Mouse (Mus musculus) layer of hippocampus, adult 9-11 months (tissue): ENCODE results near the gene Fbxl7.

Experiments
- DNase-seq: peaks from one replicate; pipeline ENCODE4 v3.0.0; 2022

The Fbxl7 gene

DNA sequence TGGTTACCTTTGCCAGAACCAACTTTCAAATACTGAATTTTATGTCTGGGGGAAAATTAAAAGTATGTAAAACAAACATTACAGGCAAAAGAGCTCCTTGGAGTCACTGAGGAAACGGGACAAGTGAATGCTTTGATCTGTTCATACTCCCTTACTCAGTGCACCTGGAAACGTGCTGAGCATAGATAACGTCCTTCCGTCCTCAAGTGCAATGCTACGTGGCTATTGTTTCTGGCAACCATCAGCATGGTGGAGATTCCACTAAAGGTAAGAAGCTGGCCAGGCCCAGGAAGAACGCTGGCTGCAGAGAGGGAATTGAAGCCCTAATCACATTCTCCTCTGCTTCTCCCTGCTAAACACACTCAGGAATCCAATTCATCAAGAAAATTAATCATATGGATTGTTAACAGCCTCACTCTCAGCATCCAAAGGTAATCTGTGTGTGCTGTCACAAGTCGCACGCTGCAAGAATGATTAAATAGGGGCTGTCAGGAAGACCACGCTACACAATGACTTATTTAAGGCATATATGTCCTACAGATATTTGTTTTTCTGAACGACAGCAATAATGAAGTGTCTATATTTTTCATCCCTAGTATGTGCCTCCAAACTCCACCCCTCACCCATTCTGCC lies 206.8 kb downstream of the Fbxl7 start:
- DNase-seq, result no peak

DNA sequence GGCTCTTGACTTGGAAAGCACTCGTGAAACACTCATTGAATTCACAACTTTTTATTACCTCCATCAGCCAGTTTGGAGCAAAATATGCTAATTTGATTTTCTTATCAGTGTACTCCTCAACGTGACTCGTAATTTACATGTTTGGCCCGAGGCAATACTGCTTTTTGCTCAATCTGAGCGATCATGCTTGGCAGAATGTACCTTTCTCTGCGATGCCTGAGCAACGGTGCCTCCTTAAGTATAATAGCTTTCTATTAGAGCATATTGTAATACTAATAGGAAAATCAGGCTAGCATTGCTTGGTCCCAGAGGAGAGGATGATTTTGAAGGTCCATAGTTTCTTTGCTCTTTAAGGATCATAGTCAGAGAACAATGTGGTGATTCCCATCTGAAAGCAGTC lies 207.7 kb downstream of the Fbxl7 start:
- no peak for DNase-seq

DNA sequence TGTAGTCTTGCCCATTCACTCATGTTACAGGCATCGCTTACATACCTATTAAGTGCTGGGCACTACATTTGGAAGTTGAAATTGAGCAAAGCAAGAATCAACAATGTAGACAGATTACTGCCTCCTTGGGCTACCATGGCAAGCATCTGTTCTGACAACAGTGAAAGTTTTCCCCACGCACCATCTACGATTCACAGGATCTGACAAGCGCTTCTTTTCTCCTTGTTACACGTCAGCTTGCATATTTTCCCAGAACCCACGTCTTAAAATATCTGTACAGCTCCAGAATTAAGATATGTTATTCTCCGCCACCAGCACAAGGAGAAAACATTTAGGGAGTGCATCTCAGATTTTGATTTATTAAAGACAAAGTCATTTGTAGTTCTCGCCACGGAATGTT lies 213.1 kb downstream of the Fbxl7 start:
- DNase-seq, result no peak

DNA sequence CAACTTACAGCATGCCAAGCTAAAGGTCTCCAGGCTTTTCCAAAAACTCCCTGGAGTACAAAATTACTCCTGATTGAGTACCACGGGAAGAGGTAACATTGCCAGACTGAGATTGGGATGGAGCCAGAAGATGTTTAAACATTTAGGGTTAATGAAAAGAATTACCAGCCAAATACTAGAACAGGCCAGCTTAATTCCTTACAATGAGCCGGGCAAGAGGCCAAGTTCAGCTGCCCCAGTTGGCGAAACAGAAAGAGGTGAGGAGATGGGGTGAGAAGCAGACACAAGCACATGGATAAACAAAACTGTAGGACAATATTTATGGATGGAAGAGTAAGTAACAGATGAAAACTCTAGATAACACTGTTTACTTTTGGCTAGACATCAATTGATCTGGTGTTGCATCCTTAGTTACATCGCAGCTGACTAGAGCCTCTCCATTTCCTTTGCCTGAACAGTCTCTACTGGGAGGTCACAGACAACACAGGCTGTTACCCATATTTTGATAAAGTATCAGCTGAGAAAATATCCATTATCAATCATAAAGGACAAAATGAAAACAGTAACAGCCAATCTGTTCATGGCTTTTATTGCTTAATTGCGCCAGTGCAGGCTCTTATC lies 222.0 kb downstream of the Fbxl7 start:
- DNase-seq, result peak; percentile 19

DNA sequence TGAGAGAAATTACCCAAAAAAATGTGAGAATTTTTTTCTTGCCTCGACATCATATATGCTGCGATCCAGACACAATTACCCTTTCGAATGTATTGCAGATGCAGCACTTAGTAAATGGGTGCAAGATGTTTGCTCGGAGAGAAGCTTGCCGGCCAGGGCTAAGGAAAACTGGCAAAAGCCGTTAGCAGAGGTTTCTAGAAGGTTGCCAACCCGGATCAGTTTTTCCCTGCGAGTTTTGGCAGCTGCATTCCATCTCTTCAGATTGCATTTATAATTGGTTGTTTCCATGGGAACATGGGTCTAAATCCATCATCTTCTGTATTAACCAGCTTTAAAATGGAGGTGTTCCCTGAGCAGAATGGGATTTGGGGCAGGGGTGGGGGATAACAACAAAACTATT lies 240.4 kb downstream of the Fbxl7 start:
- peak; percentile 6 for DNase-seq

DNA sequence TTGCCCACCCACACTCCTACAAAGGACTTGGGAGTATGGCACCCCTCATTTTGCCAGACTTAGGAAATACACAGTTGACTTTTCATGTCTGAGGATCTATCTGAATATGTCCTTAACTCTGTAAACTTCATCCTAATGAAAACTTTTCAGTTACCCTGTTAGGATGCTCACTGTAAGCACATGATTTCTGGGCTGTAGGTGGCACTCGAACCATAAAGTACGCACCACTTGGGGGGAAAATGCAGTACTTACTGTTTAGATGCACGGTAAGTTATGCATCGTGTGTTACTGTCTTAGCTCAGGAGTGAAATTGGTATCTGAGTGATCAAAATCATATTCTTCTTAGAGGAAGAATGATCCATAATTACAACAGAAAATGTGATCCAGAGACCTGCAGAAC lies 252.8 kb downstream of the Fbxl7 start:
- DNase-seq, result no peak

DNA sequence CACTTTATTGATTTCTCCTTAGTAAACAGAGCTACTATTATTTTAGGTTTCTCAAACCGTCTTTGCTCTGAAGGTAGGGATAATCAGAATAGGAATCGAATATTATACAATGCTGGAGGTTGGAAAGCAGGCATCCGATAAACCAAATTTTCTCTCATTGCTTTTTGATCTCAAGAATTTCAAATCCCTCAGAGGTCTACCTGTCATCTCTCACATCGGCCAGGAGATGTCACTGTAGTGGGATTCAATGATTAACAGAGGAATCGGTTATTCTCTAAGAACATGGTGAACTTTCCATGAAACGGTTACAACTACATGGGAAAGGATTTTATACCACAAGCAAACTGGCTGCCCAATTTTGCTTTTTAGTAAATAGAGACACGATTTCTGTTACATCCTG lies 255.7 kb downstream of the Fbxl7 start:
- DNase-seq, result no peak

DNA sequence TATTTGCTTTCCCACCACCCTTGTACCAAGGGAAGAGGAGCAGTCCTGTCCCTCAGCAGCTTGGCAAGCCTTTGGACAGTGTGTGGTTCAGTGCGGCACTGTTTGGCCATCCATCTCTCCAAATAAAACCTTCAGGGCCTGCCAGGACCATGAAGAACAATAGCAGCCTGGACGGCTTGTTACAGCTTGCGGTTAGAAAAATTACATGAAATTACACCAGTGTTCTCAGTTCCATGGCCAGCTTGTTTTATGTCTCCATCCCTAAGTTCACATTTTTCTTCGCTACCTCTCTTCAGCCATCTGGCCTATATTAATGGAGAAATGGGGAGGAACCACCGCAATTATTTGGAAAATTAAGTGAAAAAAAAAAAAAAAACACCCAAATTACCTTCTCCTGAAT lies 259.8 kb downstream of the Fbxl7 start:
- no peak for DNase-seq

DNA sequence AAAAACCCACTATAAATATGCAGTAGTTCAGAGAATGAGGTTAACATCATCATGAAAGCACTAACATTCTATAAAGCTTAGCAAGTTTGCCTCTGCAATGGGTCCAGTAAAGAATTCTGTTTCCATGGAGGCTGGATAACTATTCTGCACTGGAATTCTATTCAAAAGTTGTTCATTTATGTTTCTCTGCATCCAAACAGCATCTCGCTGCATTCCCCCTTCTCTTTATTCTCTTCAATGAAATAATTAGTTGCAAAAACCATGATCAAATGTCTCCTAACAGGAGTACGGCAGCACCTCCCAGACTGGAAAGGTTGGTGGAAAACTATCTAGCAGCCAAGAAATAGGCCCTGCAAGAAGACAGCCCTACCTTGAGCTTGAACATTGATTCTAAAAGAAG lies 267.2 kb downstream of the Fbxl7 start:
- no peak for DNase-seq

DNA sequence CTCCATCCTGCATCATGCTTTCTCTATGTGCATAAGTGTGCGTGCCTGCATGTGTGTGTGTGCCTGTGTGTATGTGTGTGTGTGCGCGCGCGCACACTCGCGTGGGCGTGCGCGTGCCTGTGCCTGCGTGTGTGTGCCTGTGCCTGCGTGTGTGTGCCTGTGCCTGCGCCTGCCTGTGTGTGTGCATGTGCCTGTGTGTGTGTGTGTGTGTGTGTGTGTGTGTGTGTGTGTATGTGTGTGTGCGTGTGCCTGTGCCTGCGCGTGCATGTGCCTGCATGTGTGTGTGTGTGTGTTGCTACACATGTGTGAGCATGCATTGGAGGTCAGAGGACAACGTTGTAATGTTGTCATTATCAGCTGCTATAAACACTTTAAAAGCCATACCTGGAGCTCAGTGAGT lies 272.1 kb downstream of the Fbxl7 start:
- DNase-seq, result no peak

DNA sequence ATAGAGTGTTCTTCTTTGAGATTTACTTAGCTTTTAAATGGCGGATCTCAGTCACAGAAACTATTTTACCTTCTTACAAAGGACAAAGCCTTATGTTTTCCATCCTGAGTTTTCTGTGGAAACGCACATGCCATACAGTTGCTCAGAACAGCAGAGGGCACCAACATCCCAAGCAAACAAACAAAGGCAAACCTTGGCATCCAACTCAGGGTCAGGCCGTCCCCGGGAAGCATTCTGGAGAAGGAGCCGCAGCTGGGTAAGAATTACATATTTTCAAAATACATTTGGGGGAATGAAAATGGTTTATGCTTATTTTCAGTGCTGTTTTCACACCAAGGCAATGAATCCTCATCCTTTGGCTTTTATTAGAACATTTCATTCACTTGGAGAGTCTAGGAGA lies 275.1 kb downstream of the Fbxl7 start:
- DNase-seq, result peak; percentile 20

DNA sequence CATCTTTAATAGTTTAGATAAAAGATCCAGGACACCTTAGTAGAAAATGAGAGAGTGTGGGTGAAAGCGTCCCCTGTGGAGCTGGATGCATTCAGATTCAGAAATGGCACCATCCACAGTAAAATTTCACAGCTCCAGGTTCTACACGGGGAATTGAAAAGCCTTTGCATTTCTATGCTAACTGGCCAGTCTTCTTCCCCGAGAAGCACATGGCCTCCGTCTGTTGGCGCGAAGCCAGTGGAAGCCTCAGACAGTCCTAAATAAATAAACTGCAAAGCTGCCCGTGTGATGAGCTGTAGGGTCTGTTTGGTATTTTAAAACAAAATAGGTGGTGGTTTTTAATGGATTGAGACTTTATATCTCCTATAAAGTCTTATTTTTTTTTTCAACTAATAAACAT lies 276.2 kb downstream of the Fbxl7 start:
- no peak for DNase-seq

DNA sequence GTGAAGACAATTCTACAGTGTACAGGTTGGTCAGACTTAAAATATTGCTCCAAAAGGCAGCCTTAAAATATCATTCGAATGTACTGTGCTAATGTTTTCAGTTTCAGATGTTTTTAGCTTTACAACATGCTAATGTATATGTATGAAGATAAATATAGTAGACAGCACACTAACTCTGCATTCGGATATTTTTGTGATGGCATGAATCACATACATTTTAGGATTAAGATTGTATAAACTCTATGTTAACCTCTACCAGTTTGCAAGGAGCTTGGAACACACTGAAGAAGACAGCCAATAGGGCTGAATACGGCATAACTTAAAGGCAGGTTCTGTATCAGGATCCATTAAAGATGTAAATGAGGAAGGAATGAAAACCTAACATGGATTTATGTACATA lies 299.1 kb downstream of the Fbxl7 start:
- DNase-seq, result no peak

DNA sequence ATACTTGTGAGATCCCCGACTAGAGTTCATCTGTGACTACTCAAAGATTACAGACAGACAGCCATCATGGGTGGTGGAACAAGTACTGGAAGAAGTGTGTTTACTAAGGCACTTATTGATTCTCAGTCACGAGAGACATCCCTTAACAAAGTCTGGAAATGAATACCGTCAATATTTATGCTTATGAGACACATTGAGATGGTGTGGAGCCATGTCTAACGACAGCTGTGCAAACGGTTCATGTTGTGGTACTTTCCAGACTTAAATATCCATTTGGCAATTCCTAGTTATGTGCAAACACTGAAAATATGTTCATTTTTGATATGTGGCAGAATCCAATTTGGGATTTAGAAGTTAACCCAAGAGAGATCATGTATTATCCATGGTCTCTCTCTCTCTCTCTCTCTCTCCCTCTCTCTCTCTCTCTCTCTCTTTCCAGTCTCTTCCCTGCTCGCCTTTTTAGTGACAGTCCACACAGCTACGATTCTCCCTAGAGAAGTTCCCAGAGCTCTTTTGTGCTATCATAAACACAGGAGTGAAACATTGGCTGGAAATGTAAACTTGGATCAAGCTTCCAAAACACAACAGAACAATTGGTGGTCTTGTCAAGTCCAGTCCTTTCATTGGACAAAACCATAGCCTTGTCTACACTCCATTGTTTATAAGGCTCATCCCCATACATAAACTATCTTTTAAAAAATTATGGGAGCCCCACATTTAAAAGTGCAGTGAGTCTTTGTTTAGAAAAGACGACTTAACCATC lies 315.3 kb downstream of the Fbxl7 start:
- DNase-seq, result no peak

DNA sequence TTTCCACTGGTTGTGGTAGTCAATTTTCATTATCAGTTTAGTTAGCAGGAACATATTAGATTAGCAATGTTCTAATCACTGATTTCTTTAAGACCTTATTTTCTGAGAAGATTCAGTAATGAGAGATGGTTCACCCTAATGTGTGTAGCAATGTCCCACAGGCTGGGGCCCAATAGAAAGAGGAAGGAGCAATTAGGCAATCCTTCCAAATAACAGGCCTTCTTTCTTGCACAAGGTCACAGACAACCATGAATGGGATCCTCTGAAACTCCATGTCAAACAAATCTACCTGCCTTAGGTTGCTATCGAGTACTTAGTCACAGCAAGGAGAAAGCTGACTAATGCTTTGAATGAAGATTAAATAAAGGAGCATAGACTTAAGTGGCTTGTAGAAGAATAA lies 316.9 kb downstream of the Fbxl7 start:
- DNase-seq, result no peak

DNA sequence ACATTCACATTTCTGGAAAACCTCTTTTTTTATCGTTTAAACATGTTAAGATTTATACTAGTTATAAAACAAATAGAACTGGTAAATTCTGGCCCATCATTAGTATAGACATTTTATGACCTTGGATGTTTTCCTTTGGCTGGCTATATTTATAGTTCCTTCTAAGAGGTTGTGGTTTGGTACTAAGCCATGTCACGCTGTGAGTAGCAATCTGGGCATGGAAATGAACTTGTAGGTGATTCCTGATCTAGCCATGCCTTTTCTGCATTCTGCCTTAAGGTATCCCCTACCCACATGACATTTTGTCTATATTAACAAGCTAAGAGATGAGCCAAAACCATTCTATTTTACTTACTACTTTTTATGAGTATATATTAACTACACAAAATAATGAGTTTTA lies 329.3 kb downstream of the Fbxl7 start:
- no peak for DNase-seq

DNA sequence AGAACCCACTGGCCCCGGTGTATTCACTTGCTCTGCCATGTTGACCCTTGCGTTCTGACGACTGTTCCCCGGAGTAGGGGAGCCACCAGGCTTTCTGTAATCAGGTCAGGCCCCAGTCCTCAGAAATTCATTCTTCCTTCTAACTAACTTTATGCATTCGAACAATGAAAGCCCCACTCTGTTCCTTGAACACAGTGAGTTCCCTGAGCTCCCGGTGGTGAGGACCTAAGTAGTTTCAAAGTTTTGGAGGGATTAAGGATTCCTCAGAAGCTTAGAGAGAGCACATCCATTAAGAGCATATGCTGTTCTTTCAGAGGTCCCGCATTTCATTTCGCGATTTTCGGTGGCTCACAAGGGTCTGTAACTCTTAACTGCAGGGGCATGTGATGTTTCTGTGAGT lies 341.8 kb downstream of the Fbxl7 start:
- no peak for DNase-seq

DNA sequence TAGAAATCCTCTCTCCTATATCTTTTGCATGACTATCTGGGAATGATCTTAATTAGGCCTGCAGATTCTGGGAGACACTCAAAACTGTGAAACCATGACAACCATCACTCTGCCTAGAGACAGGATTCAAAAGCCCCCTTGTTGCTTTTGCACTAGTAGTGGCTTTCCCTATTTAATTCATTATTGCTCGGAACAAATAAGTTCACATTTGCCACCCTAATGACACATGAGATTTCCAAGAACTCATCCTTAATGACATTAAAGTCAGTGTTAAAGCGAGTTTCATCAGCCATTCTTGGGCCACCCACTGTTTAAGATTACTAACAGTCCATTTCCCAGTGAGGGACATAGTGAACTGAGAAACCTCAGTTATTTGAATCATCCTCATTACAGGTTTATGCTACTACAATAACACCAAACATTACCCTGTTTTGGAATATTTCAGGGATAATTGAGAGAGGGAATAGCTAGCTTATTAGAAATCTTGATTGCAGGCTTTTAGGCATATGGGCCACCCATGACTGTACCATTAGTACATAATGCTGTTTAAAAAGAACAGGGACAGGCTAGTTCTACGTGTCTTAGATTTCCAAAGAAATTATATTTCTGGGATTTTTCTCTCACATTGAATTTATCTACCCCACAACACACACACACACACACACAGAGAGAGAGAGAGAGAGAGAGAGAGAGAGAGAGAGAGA lies 361.2 kb downstream of the Fbxl7 start:
- no peak for DNase-seq

DNA sequence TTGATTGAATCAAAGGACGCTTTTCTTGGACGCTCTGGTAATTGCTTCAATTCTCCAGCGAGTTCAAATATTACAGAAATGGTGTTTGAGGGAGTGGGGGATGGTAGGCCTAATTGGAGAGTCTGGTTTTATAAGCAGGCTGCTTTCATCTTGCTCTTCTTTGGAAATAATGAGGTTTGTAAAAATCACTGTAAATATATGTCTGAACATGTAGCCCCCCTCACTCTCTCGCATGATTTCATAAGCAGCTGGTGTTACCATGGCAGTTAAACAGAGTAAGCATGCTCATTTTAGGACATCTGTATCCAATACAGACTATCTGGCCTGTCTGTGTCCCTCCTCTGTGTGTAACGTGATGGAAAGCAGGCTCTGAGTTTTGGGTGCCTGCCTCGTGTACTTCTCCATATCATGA lies 376.2 kb downstream of the Fbxl7 start:
- no peak for DNase-seq

DNA sequence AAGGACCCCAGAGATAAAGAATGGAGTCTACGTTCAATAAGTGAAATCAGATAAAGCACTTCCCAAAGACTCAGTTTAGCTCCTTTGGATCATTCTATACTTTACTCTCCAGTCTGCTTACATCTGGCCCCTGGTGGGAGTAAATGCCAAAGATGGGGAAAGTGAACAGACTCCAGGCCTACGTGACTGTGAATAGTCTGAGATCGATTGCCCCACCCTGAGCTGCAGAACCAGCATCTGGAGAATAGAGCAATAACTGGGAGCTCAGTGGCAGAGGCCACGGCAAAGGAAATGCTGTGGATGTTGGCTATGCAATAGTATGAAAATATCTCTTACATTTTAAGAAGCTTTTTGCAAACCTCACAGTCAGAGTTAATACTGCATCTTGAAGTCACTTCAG lies 394.4 kb downstream of the Fbxl7 start:
- no peak for DNase-seq
